1 mouse cellular context compared by ENCODE assay signal in genomic region chr7:102442432-102442831, GRCm38 (mm10).
TF ChIP-seq lines count a peak whose summit lies in the region.

No protein-coding gene starts in this region.

TF ChIP-seq in MEL, 35 proteins besides CTCF, POLR2A, EP300 and RAD21 (continued from another document):
- TF ChIP-seq UBTF (IDR thresholded peaks at IDR 0.05; ENCODE audit: borderline replicate concordance, insufficient read depth, low read depth, low read length) (no peak), MAZ (IDR thresholded peaks at IDR 0.05; ENCODE audit: low read depth, low read length) (no peak), ZNF384 (IDR thresholded peaks at IDR 0.05; ENCODE audit: low read depth, low read length) (peak; percentile 73), CHD2 (IDR thresholded peaks at IDR 0.05; ENCODE audit: low read length) (no peak), TCF12 (IDR thresholded peaks at IDR 0.05; ENCODE audit: low read depth, low read length) (no peak), E2F4 (IDR thresholded peaks at IDR 0.05; ENCODE audit: borderline replicate concordance, low read depth, low read length) (no peak), TAL1 (IDR thresholded peaks at IDR 0.05; ENCODE audit: low read length) (no peak), MYC (IDR thresholded peaks at IDR 0.05; ENCODE audit: low read depth, low read length) (no peak)
TF ChIP-seq in MEL: peak in this region for 2.
